Mouse (Mus musculus): Measurements from ENCODE around the gene Ksr1. TPM values are rescaled to one million over a fixed set of nuclear protein-coding genes. Genes with fewer than 3 reads are reported as not detected.

The Ksr1 gene
- polyA plus RNA-seq, 1 experiment from 2014 or later = 0.67 TPM

- 87% methylated on average over 4 of the region's 4 CpGs for WGBS
- ATAC-seq (ENCODE audit: low FRiP score, low TSS enrichment) = no peak
- no peak overlapping the region for H3K4me2 ChIP-seq (replicated peaks; ENCODE audit: low read depth)
These were observed 87.1 kb downstream of the Ksr1 start for GRCm38 (mm10) chr11:79059062-79059461.

DNA sequence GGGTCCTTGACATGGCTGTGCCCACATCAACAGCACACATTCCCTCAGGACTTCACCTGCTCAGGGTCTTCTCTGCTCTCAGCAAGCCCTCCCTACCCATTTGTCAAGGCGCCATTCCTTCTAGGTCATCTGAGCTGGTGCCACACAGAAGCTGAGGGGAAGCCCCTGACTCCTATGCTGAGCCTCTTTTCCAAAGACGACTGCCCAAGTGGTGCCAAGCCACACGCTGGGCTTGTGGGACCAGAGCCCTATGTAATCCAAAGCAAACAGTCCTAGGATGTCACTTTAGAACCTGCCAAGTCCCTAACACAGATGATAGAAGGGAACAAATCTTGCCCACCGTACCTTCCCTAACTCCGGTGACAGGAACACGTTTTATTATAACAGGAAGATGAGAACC is 87.6 kb downstream of the Ksr1 start:
- WGBS = 75% methylated on average over 6 of the region's 6 CpGs
- Histone ChIP-seq H3K36me3 (ENCODE audit: control insufficient read depth, insufficient read depth, low read length) (no peaks in the 10 kb centered on the region), H3K27me3 (ENCODE audit: control insufficient read depth, insufficient read depth, low read length) (no peaks in the 10 kb centered on the region), H3K4me2 (replicated peaks; ENCODE audit: low read depth) (no peak overlapping the region), H3K27ac (replicated peaks) (no peak overlapping the region), H3K4me3 (ENCODE audit: low read depth, low read length) (no peak overlapping the region), H3K4me1 (replicated peaks; ENCODE audit: control insufficient read depth, insufficient read depth) (no peaks in the 10 kb centered on the region), H3K9ac (ENCODE audit: low read length) (no peak overlapping the region), H3K9me3 (ENCODE audit: control insufficient read depth, low read length) (no peaks in the 10 kb centered on the region)
- no peak for TF ChIP-seq CTCF (IDR thresholded peaks at IDR 0.05; ENCODE audit: low read depth)
- no peak for TF ChIP-seq EP300 (optimal IDR thresholded peaks at IDR 0.05)
- no peak for DNase-seq (ENCODE audit: low spot score)
- ATAC-seq (ENCODE audit: low FRiP score, low TSS enrichment) = no peak

More at GRCm38 (mm10) chr11:79059062-79059461, 87.1 kb downstream of the Ksr1 start:
- no peaks in the 10 kb centered on the region for H3K27me3 ChIP-seq (ENCODE audit: control insufficient read depth, insufficient read depth, low read length)
- TF ChIP-seq CTCF (IDR thresholded peaks at IDR 0.05; ENCODE audit: low read depth) (no peak), EP300 (optimal IDR thresholded peaks at IDR 0.05) (no peak)
- H3K36me3 ChIP-seq (ENCODE audit: control insufficient read depth, insufficient read depth, low read length) = no peaks in the 10 kb centered on the region
- H3K4me1 ChIP-seq (replicated peaks; ENCODE audit: control insufficient read depth, insufficient read depth) = no peaks in the 10 kb centered on the region
- no peak for DNase-seq (ENCODE audit: low spot score)
- H3K27ac ChIP-seq (replicated peaks) = no peak overlapping the region
- no peak overlapping the region for H3K9ac ChIP-seq (ENCODE audit: low read length)
- H3K9me3 ChIP-seq (ENCODE audit: control insufficient read depth, low read length) = no peaks in the 10 kb centered on the region
- no peak overlapping the region for H3K4me3 ChIP-seq (ENCODE audit: low read depth, low read length)

DNA sequence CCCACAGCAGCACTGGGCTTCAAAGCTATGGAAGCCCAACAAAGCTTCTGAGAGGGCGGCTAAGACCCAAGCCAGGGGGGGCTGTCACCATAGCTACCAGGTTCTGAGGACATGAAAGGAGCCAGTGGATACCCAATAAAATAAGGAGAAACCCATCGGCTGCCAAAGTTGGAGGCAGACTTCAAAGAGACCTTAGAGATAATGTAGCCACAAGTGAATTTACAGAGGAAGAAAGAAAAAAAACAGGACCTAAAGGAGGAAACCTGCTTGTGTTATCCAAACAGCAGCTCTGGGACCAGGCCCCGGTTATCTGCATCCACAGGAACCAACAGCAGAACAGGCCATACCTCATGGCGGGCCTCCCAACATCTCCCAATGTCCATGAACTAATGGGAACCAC is 88.4 kb downstream of the Ksr1 start:
- 52% methylated on average over 4 of the region's 4 CpGs for WGBS
- Histone ChIP-seq H3K36me3 (ENCODE audit: control insufficient read depth, insufficient read depth, low read length) (no peaks in the 10 kb centered on the region), H3K9me3 (ENCODE audit: control insufficient read depth, low read length) (no peaks in the 10 kb centered on the region), H3K27ac (replicated peaks) (no peak overlapping the region), H3K4me3 (ENCODE audit: low read depth, low read length) (no peak overlapping the region), H3K4me1 (replicated peaks; ENCODE audit: control insufficient read depth, insufficient read depth) (no peaks in the 10 kb centered on the region), H3K27me3 (ENCODE audit: control insufficient read depth, insufficient read depth, low read length) (no peaks in the 10 kb centered on the region), H3K4me2 (replicated peaks; ENCODE audit: low read depth) (no peak overlapping the region), H3K9ac (ENCODE audit: low read length) (no peak overlapping the region)
- DNase-seq (ENCODE audit: low spot score) = no peak
- TF ChIP-seq EP300 (optimal IDR thresholded peaks at IDR 0.05) = no peak
- TF ChIP-seq CTCF (IDR thresholded peaks at IDR 0.05; ENCODE audit: low read depth) = no peak
- no peak for ATAC-seq (ENCODE audit: low FRiP score, low TSS enrichment)

- Histone ChIP-seq H3K36me3 (ENCODE audit: control insufficient read depth, insufficient read depth, low read length) (no peaks in the 10 kb centered on the region), H3K4me1 (replicated peaks; ENCODE audit: control insufficient read depth, insufficient read depth) (no peaks in the 10 kb centered on the region), H3K27ac (replicated peaks) (no peak overlapping the region), H3K4me3 (ENCODE audit: low read depth, low read length) (no peak overlapping the region), H3K4me2 (replicated peaks; ENCODE audit: low read depth) (no peak overlapping the region), H3K9ac (ENCODE audit: low read length) (no peak overlapping the region), H3K27me3 (ENCODE audit: control insufficient read depth, insufficient read depth, low read length) (no peaks in the 10 kb centered on the region), H3K9me3 (ENCODE audit: control insufficient read depth, low read length) (no peaks in the 10 kb centered on the region)
- WGBS = 49% methylated on average over 4 of the region's 4 CpGs
- TF ChIP-seq EP300 (optimal IDR thresholded peaks at IDR 0.05) = no peak
- TF ChIP-seq CTCF (IDR thresholded peaks at IDR 0.05; ENCODE audit: low read depth) = no peak
- peak; percentile 26 for DNase-seq (ENCODE audit: low spot score)
- peak; percentile 16; the same call in 1 of the 2 replicates for ATAC-seq (ENCODE audit: low FRiP score, low TSS enrichment)
These were observed 89.3 kb downstream of the Ksr1 start for GRCm38 (mm10) chr11:79056891-79057290.

- Histone ChIP-seq H3K9ac (ENCODE audit: low read length) (no peak overlapping the region), H3K36me3 (ENCODE audit: control insufficient read depth, insufficient read depth, low read length) (no peaks in the 10 kb centered on the region), H3K9me3 (ENCODE audit: control insufficient read depth, low read length) (no peaks in the 10 kb centered on the region), H3K27me3 (ENCODE audit: control insufficient read depth, insufficient read depth, low read length) (no peaks in the 10 kb centered on the region), H3K27ac (replicated peaks) (0 out of 2 replicates have a peak overlapping the region, but pooled peaks have one; percentile 18), H3K4me2 (replicated peaks; ENCODE audit: low read depth) (no peak overlapping the region), H3K4me1 (replicated peaks; ENCODE audit: control insufficient read depth, insufficient read depth) (no peaks in the 10 kb centered on the region), H3K4me3 (ENCODE audit: low read depth, low read length) (no peak overlapping the region)
- TF ChIP-seq CTCF (IDR thresholded peaks at IDR 0.05; ENCODE audit: low read depth) (no peak), EP300 (optimal IDR thresholded peaks at IDR 0.05) (no peak)
- 62% methylated on average over 2 of the region's 2 CpGs for WGBS
- ATAC-seq (ENCODE audit: low FRiP score, low TSS enrichment) (no peak), DNase-seq (ENCODE audit: low spot score) (no peak)
These were observed 90.2 kb downstream of the Ksr1 start for GRCm38 (mm10) chr11:79056027-79056426.

DNA sequence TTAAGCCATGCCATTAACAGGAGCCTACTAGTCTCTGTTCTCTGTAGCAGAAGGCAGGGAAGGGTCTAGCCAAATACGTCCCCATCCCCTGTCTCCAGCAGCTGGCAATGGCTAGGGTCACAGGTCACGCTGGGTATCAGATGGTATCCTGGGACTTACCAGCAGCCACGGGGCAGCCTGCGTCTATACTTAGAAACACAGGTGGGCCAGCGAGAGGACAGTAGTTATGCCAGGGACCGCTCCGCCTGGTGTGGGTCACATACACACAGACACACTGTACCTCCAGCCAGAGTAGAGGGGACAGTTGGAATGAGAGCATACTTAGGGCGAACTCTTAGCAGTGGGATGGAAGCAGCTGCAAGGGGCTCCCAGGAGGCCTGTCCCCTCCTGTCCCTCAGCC is 91.0 kb downstream of the Ksr1 start:
- DNase-seq (ENCODE audit: low spot score) (no peak), ATAC-seq (ENCODE audit: low FRiP score, low TSS enrichment) (no peak; the same call in 1 of the 2 replicates)
- no peaks in the 10 kb centered on the region for H3K27me3 ChIP-seq (ENCODE audit: control insufficient read depth, insufficient read depth, low read length)

More for the DNA sequence above, 91.0 kb downstream of the Ksr1 start:
- H3K9ac ChIP-seq (ENCODE audit: low read length) = no peak overlapping the region
- H3K4me3 ChIP-seq (ENCODE audit: low read depth, low read length) = no peak overlapping the region
- no peaks in the 10 kb centered on the region for H3K36me3 ChIP-seq (ENCODE audit: control insufficient read depth, insufficient read depth, low read length)
- H3K27ac ChIP-seq (replicated peaks) = peak overlapping the region; percentile 61
- no peaks in the 10 kb centered on the region for H3K4me1 ChIP-seq (replicated peaks; ENCODE audit: control insufficient read depth, insufficient read depth)
- WGBS = 86% methylated on average over 8 of the region's 8 CpGs
- no peak overlapping the region for H3K4me2 ChIP-seq (replicated peaks; ENCODE audit: low read depth)
- TF ChIP-seq EP300 (optimal IDR thresholded peaks at IDR 0.05) (no peak), CTCF (IDR thresholded peaks at IDR 0.05; ENCODE audit: low read depth) (no peak)
- H3K9me3 ChIP-seq (ENCODE audit: control insufficient read depth, low read length) = no peaks in the 10 kb centered on the region
